Mouse (Mus musculus): ENCODE data around the gene Mxra8. TPM values are rescaled to one million over a fixed set of nuclear protein-coding genes. Genes with fewer than 3 reads are reported as not detected.

Gene Mxra8
- total and polyA plus RNA-seq, 3 experiments = 0.33 TPM; not detected in 2

DNA sequence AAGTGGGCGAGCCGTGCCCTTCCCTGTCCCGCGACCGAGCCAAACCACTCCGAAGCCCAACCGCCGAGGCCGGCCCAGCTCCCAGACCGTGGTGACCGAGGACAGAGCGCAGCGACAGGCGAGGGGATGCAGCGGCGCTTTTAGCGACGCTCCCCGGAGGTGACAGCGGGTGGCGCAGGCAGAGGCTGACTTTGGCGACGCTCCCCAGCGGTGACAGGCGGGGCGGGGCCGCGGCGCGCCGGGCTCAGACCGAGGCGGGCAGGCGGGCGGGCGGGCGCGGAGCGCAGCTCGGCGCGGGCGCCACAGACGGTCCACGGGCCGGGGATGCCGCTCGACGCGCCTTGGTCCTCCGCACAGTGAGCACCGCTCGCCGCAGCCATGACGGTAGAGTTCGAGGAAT is 52.5 kb downstream of the Mxra8 start:
- DNase-seq (ENCODE audit: low spot score) (peak; percentile 86), ATAC-seq (ENCODE audit: extremely low read depth, insufficient number of reproducible peaks, low FRiP score, poor library complexity, severe bottlenecking) (peak; percentile 24)
- Histone ChIP-seq H3K4me1 (ENCODE audit: insufficient read depth, low read depth, low read length) (peaks cover 62% of the 10 kb centered on the region), H3K27me3 (ENCODE audit: insufficient read depth, low read length) (no peaks in the 10 kb centered on the region), H3K36me3 (replicated peaks) (peaks cover 69% of the 10 kb centered on the region), H3K9me3 (replicated peaks) (no peaks in the 10 kb centered on the region), H3K4me3 (ENCODE audit: low read depth, low read length) (peak overlapping the region; percentile 90)
- TF ChIP-seq GATA2 (IDR thresholded peaks at IDR 0.05; ENCODE audit: borderline replicate concordance, low read depth, low read length) (no peak), CTCF (IDR thresholded peaks at IDR 0.05; ENCODE audit: low read depth, low read length) (no peak), GATA1 (IDR thresholded peaks at IDR 0.05; ENCODE audit: borderline replicate concordance, low read length) (no peak), TAL1 (conservative IDR thresholded peaks at IDR 0.05; ENCODE audit: low read depth, low read length) (no peak)

DNA sequence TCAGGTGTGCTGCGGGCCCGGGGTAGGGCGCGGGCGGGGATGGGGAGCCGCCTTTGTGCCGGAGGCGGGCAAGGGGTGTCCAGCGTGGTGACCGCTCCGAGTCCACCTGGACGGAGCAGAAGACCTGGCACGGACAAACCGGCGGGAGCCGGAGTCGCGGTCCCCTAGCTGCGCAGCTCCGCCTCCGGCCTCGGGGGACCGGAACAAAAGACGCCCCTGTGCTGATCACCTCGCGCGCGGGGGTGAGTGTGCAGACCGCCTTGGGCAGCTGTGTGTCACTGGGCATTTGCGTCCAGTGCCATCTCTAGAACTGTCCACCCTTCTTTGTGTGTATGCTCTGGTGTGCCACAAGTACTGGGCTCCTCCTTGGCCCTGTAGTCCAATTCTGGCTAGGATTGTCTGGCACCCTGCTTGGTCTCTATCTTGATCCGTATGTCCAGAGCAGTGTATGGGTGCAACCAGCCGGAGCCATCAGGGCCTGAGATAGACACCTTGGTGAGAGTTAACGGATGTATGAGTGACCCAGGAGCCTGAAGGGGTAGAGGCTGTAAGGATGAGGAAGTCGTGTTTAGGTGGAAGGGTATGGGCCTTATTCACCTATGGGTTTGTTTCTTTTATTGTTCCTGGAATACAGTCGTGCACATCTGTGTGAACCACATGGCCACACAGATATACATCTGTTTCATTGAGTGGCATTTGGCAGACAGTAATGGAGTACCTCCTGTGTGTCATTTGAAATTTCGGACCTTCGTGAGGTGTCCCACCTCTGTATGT is 53.1 kb downstream of the Mxra8 start:
- no peaks in the 10 kb centered on the region for H3K9me3 ChIP-seq (replicated peaks)
- no peak for TF ChIP-seq POLR2AphosphoS5 (IDR thresholded peaks at IDR 0.05; ENCODE audit: insufficient replicate concordance, low read depth, low read length)
- no peak for TF ChIP-seq GATA2 (IDR thresholded peaks at IDR 0.05; ENCODE audit: borderline replicate concordance, low read depth, low read length)
- TF ChIP-seq CTCF (IDR thresholded peaks at IDR 0.05; ENCODE audit: low read depth, low read length) = no peak
- no peak for TF ChIP-seq TAL1 (conservative IDR thresholded peaks at IDR 0.05; ENCODE audit: low read depth, low read length)
- no peak for TF ChIP-seq GATA1 (IDR thresholded peaks at IDR 0.05; ENCODE audit: borderline replicate concordance, low read length)
- ATAC-seq (ENCODE audit: extremely low read depth, insufficient number of reproducible peaks, low FRiP score, poor library complexity, severe bottlenecking) (peak; percentile 26; the same call in 1 of the 2 replicates), DNase-seq (ENCODE audit: low spot score) (peak; percentile 48)
- H3K4me3 ChIP-seq (ENCODE audit: low read depth, low read length) = peak overlapping the region; percentile 90
- H3K27me3 ChIP-seq (ENCODE audit: insufficient read depth, low read length) = no peaks in the 10 kb centered on the region
- peaks cover 59% of the 10 kb centered on the region for H3K4me1 ChIP-seq (ENCODE audit: insufficient read depth, low read depth, low read length)
- H3K36me3 ChIP-seq (replicated peaks) = peaks cover 66% of the 10 kb centered on the region

DNA sequence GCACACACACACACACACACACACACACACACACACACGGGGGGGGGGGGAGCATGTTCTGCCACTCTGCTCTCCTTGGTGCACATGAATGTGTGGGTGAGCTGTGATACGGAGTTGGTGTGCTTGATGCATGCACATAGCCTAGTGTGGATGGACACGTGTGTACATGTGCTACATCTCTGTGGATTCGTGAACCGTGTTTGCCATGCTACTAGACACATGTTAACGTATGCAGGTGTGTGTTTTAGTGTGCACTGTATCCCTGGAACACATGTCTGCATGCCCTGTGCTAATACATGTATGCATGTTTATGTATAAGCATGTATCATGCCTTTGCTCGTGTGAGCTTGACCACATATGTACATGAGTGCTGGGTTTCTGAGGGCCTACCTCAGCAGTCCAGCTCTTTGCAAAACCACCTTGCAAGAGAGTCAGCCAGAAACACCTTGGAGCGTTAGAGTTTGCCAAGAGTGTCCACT is 53.8 kb downstream of the Mxra8 start:
- H3K36me3 ChIP-seq (replicated peaks) = peaks cover 62% of the 10 kb centered on the region
- peaks cover 57% of the 10 kb centered on the region for H3K4me1 ChIP-seq (ENCODE audit: insufficient read depth, low read depth, low read length)

More for the DNA sequence above, 53.8 kb downstream of the Mxra8 start:
- no peak for TF ChIP-seq GATA2 (IDR thresholded peaks at IDR 0.05; ENCODE audit: borderline replicate concordance, low read depth, low read length)
- Histone ChIP-seq H3K9me3 (replicated peaks) (no peaks in the 10 kb centered on the region), H3K4me3 (ENCODE audit: low read depth, low read length) (peak overlapping the region; percentile 90), H3K27me3 (ENCODE audit: insufficient read depth, low read length) (no peaks in the 10 kb centered on the region)
- ATAC-seq (ENCODE audit: extremely low read depth, insufficient number of reproducible peaks, low FRiP score, poor library complexity, severe bottlenecking) = no peak
- DNase-seq (ENCODE audit: low spot score) = no peak

Other genes starting within 250 kb of the Mxra8 start
Only the 20 nearest of the 28 such genes appear.
- not detected in 2 replicates for gene Fndc10, start 145.3 kb upstream of the Mxra8 start, total RNA-seq (2014; fragmentation: Nextera tagmentation)
- 0.12 and 0.16 TPM in 2 replicates for gene Fndc10, start 145.3 kb upstream of the Mxra8 start, total RNA-seq (2017)
- gene Fndc10, start 145.3 kb upstream of the Mxra8 start, polyA plus RNA-seq (2012) = not detected in 2 replicates
- 195 and 204 TPM in 2 replicates for gene Ssu72, start 134.9 kb upstream of the Mxra8 start, total RNA-seq (2014; fragmentation: Nextera tagmentation)
- 184 and 186 TPM in 2 replicates for gene Ssu72, start 134.9 kb upstream of the Mxra8 start, total RNA-seq (2017)
- 74.7 and 91.4 TPM in 2 replicates for gene Ssu72, start 134.9 kb upstream of the Mxra8 start, polyA plus RNA-seq (2012)
- gene Tmem240, start 104.9 kb upstream of the Mxra8 start, total RNA-seq (2014; fragmentation: Nextera tagmentation) = 0.58 and 0.68 TPM in 2 replicates
- 0.55 and 0.64 TPM in 2 replicates for gene Tmem240, start 104.9 kb upstream of the Mxra8 start, total RNA-seq (2017)
- 0.94 and 0.98 TPM in 2 replicates for gene Tmem240, start 104.9 kb upstream of the Mxra8 start, polyA plus RNA-seq (2012)
- 43.2 and 64.6 TPM in 2 replicates for gene Atad3a, start 78.6 kb upstream of the Mxra8 start, total RNA-seq (2014; fragmentation: Nextera tagmentation)
- 58.8 and 61.5 TPM in 2 replicates for gene Atad3a, start 78.6 kb upstream of the Mxra8 start, total RNA-seq (2017)
- gene Atad3a, start 78.6 kb upstream of the Mxra8 start, polyA plus RNA-seq (2012) = 65.7 and 70.7 TPM in 2 replicates
- 0.39 and 0.68 TPM in 2 replicates for gene Vwa1, start 65.0 kb upstream of the Mxra8 start, total RNA-seq (2014; fragmentation: Nextera tagmentation)
- 0.93 and 1.0 TPM in 2 replicates for gene Vwa1, start 65.0 kb upstream of the Mxra8 start, total RNA-seq (2017)
- gene Vwa1, start 65.0 kb upstream of the Mxra8 start, polyA plus RNA-seq (2012) = 0.09 and 0.10 TPM in 2 replicates
- not detected in 2 replicates for gene Tmem88b, start 53.8 kb upstream of the Mxra8 start, total RNA-seq (2014; fragmentation: Nextera tagmentation)
- 0.05 and 0.06 TPM in 2 replicates for gene Tmem88b, start 53.8 kb upstream of the Mxra8 start, total RNA-seq (2017)
- gene Tmem88b, start 53.8 kb upstream of the Mxra8 start, polyA plus RNA-seq (2012) = 0.01 TPM in 1 of 2 replicates, not detected in the other
- not detected in 2 replicates for gene Ankrd65, start 49.2 kb upstream of the Mxra8 start, total RNA-seq (2014; fragmentation: Nextera tagmentation)
- not detected in 2 replicates for gene Ankrd65, start 49.2 kb upstream of the Mxra8 start, total RNA-seq (2017)
- not detected in 2 replicates for gene Ankrd65, start 49.2 kb upstream of the Mxra8 start, polyA plus RNA-seq (2012)
- gene Mrpl20, start 36.8 kb upstream of the Mxra8 start, total RNA-seq (2014; fragmentation: Nextera tagmentation) = 86.3 and 97.2 TPM in 2 replicates
- 85.3 and 124 TPM in 2 replicates for gene Mrpl20, start 36.8 kb upstream of the Mxra8 start, total RNA-seq (2017)
- 15.1 and 17.9 TPM in 2 replicates for gene Mrpl20, start 36.8 kb upstream of the Mxra8 start, polyA plus RNA-seq (2012)
- gene Ccnl2, start 27.2 kb upstream of the Mxra8 start, total RNA-seq (2014; fragmentation: Nextera tagmentation) = 121 and 171 TPM in 2 replicates
- gene Ccnl2, start 27.2 kb upstream of the Mxra8 start, total RNA-seq (2017) = 125 and 150 TPM in 2 replicates
- 33.0 and 41.8 TPM in 2 replicates for gene Ccnl2, start 27.2 kb upstream of the Mxra8 start, polyA plus RNA-seq (2012)
- gene Aurkaip1, start 8.4 kb upstream of the Mxra8 start, total RNA-seq (2014; fragmentation: Nextera tagmentation) = 147 and 155 TPM in 2 replicates
- 158 and 160 TPM in 2 replicates for gene Aurkaip1, start 8.4 kb upstream of the Mxra8 start, total RNA-seq (2017)
- 291 and 293 TPM in 2 replicates for gene Aurkaip1, start 8.4 kb upstream of the Mxra8 start, polyA plus RNA-seq (2012)
- gene Dvl1, start 7.7 kb downstream of the Mxra8 start, total RNA-seq (2014; fragmentation: Nextera tagmentation) = 14.4 and 16.8 TPM in 2 replicates
- gene Dvl1, start 7.7 kb downstream of the Mxra8 start, total RNA-seq (2017) = 9.2 and 13.7 TPM in 2 replicates
- 77.7 and 92.8 TPM in 2 replicates for gene Dvl1, start 7.7 kb downstream of the Mxra8 start, polyA plus RNA-seq (2012)
- gene Tas1r3, start 23.7 kb downstream of the Mxra8 start, total RNA-seq (2014; fragmentation: Nextera tagmentation) = 1.6 and 1.7 TPM in 2 replicates
- 0.52 and 0.60 TPM in 2 replicates for gene Tas1r3, start 23.7 kb downstream of the Mxra8 start, total RNA-seq (2017)
- gene Tas1r3, start 23.7 kb downstream of the Mxra8 start, polyA plus RNA-seq (2012) = 0.02 and 0.03 TPM in 2 replicates
- gene Cptp, start 29.8 kb downstream of the Mxra8 start, total RNA-seq (2014; fragmentation: Nextera tagmentation) = 6.7 and 11.8 TPM in 2 replicates
- 9.3 and 9.5 TPM in 2 replicates for gene Cptp, start 29.8 kb downstream of the Mxra8 start, total RNA-seq (2017)
- gene Cptp, start 29.8 kb downstream of the Mxra8 start, polyA plus RNA-seq (2012) = 1.1 and 3.6 TPM in 2 replicates
- gene Ints11, start 29.9 kb downstream of the Mxra8 start, total RNA-seq (2014; fragmentation: Nextera tagmentation) = 35.6 and 47.3 TPM in 2 replicates
- gene Ints11, start 29.9 kb downstream of the Mxra8 start, total RNA-seq (2017) = 43.5 and 63.3 TPM in 2 replicates
- 21.7 and 26.8 TPM in 2 replicates for gene Ints11, start 29.9 kb downstream of the Mxra8 start, polyA plus RNA-seq (2012)
- 16.6 and 19.5 TPM in 2 replicates for gene Pusl1, start 52.1 kb downstream of the Mxra8 start, total RNA-seq (2014; fragmentation: Nextera tagmentation)
- 27.9 and 32.3 TPM in 2 replicates for gene Pusl1, start 52.1 kb downstream of the Mxra8 start, total RNA-seq (2017)
- 135 and 233 TPM in 2 replicates for gene Pusl1, start 52.1 kb downstream of the Mxra8 start, polyA plus RNA-seq (2012)
- gene Acap3, start 52.1 kb downstream of the Mxra8 start, total RNA-seq (2014; fragmentation: Nextera tagmentation) = 16.5 and 19.9 TPM in 2 replicates
- gene Acap3, start 52.1 kb downstream of the Mxra8 start, total RNA-seq (2017) = 12.4 and 12.5 TPM in 2 replicates
- 31.0 and 32.9 TPM in 2 replicates for gene Acap3, start 52.1 kb downstream of the Mxra8 start, polyA plus RNA-seq (2012)
- 118 and 122 TPM in 2 replicates for gene Ube2j2, start 104.2 kb downstream of the Mxra8 start, total RNA-seq (2014; fragmentation: Nextera tagmentation)
- gene Ube2j2, start 104.2 kb downstream of the Mxra8 start, total RNA-seq (2017) = 124 and 178 TPM in 2 replicates
- gene Ube2j2, start 104.2 kb downstream of the Mxra8 start, polyA plus RNA-seq (2012) = 167 and 223 TPM in 2 replicates
- 17.0 and 19.9 TPM in 2 replicates for gene C1qtnf12, start 122.6 kb downstream of the Mxra8 start, total RNA-seq (2014; fragmentation: Nextera tagmentation)
- 9.7 and 14.2 TPM in 2 replicates for gene C1qtnf12, start 122.6 kb downstream of the Mxra8 start, total RNA-seq (2017)
- gene C1qtnf12, start 122.6 kb downstream of the Mxra8 start, polyA plus RNA-seq (2012) = 43.7 and 60.7 TPM in 2 replicates
- gene B3galt6, start 153.0 kb downstream of the Mxra8 start, total RNA-seq (2014; fragmentation: Nextera tagmentation) = 3.6 and 5.1 TPM in 2 replicates
- gene B3galt6, start 153.0 kb downstream of the Mxra8 start, total RNA-seq (2017) = 11.6 and 11.7 TPM in 2 replicates
- gene B3galt6, start 153.0 kb downstream of the Mxra8 start, polyA plus RNA-seq (2012) = 4.1 and 4.2 TPM in 2 replicates
- gene Sdf4, start 153.2 kb downstream of the Mxra8 start, total RNA-seq (2014; fragmentation: Nextera tagmentation) = 51.0 and 94.4 TPM in 2 replicates
- gene Sdf4, start 153.2 kb downstream of the Mxra8 start, total RNA-seq (2017) = 156 and 163 TPM in 2 replicates
- gene Sdf4, start 153.2 kb downstream of the Mxra8 start, polyA plus RNA-seq (2012) = 30.7 and 31.8 TPM in 2 replicates